Mouse (Mus musculus) T-cell, adult 2 months (primary cell): ENCODE measurements around the gene Shc1.
A peak's percentile ranks its signal among the peaks of the same experiment; 100 is the strongest.

ENCODE experiments used
- DNase-seq: peaks from one replicate; pipeline ENCODE4 v3.0.0; 2022; ENCODE audit warnings: low spot score

Gene Shc1

DNA sequence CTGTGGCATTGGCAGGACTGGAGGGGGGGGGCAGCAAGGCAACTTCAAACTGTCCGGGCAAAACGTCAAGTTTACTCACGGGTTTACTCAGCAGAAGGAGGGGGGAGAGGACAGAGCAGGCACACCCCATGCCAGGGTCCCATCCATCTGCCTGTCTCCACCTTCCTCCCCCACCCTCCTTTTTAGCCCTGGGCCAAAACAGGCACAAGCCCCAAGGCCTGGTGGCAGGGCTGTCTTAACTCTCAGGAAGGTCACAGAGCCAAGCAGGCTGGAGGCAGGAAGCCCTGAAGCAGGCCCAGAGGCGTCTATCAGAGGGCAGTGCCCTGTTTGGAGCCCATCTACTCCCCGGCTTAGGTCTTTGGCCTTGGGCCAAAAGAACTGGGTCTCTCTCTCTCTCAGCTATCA, 28.1 kb upstream of the Shc1 start:
- DNase-seq, result no peak

- no peak for DNase-seq
These were observed 27.3 kb upstream of the Shc1 start for GRCm38 (mm10) chr3:89390699-89391662.

- DNase-seq, result no peak
These were observed 26.4 kb upstream of the Shc1 start for GRCm38 (mm10) chr3:89391663-89392511.

DNA sequence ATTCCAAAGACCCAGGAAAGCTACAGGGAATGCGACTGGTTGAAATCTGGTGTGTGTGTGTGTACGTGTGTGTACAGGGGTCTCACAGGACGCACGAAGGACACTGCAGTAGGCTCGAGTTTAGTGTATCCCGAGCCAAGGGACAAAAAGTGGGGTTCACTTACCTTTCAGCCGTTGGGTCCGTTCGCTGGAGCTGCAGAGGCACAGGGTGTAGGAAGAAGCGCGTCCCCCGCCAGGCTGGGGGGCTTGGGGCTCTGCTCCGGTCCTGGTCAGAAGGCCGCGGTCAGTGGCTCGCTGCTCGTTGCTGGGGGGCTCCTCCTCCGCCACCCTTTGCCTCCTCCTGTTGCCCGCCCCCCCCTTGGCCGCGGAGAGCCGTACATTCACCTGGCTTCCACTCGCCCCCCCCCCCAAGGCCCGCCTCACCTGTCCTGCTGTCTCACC, 25.4 kb upstream of the Shc1 start:
- DNase-seq, result no peak

- peak; percentile 86 for DNase-seq
These were observed 24.6 kb upstream of the Shc1 start for GRCm38 (mm10) chr3:89393605-89394004.

- DNase-seq, result peak; percentile 45
These were observed 24.0 kb upstream of the Shc1 start, which contains the start of gene Zbtb7b for GRCm38 (mm10) chr3:89394006-89394893. Gene Zbtb7b (minus strand): TSS chr3:89394776.

DNA sequence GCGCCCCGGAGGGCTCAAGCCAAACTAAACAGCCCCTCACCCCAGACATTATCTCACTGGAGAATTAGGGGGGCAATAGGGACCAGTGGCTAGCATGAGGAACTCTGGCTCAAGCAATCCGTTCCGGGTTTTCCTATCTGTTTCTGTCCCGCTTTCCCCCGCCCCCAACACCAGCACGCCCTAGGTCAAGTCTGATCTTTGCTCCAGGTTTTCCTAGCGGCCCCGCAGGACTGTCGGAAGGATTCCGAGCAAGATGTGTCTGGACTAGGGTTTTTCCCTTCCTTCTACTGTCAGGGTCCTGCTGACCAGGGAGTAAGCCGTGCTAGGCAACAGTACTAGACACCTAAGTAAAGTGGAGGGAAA, 23.4 kb upstream of the Shc1 start:
- no peak for DNase-seq

GRCm38 (mm10) chr3:89395419-89395805, 22.8 kb upstream of the Shc1 start:
- DNase-seq, result no peak

DNA sequence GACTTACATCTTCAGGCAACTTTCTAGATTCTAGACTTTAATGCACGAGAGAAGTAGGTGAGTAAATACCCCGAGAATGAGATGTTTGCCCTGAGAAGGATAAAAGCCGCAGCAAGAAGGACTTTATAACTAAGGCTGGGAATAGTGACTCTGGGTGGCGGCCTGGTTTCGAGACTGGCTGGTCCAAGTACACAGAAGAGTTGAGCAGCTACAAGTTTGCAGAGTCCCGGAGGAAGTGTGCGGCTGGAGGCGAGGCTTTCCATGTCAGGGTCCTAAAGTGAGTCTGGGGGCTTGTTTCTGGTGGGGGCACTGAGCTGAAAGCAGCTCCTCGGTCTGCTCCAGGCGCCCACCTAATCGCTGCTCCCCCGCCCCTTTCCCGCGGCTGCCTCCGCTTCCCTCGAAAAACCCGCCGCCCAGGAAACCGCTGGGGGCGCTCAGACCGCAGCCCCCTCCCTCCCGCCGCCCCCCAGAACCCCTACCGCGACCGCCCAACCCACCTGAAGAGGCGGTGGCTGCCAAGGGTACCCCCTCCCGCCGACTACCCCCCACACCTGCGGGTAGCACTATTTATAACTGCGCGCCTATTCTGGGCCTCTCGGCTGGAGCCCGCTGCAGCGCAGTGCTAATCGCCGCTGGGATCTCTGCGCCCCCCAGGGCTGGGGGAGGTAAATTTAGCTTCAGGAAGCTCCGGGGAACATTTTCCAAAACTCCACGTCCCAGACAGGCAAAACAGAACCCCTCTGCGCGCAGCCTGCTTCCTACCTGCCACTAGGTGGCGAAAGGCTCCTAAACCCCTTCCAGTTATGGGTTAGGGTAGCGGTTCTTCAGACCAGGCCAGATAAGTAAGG, 22.2 kb upstream of the Shc1 start:
- DNase-seq, result peak; percentile 48

DNA sequence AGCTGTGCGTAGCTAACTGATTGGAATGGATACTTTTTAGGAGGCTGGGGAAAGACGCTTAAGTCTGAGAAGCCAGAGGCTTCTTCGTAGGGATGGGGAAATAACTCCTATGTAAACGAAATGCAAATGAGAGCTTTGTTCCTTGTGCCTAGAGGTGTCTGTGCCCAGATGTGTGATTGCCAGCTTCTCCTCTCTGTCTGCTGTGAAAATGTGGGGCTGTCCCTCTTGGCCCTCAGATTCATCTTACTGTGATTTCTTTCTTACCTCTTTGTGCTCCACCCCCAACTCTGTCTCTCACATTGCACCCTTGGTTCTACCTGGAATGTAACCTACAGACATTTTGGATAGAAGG, 21.6 kb upstream of the Shc1 start:
- no peak for DNase-seq

DNA sequence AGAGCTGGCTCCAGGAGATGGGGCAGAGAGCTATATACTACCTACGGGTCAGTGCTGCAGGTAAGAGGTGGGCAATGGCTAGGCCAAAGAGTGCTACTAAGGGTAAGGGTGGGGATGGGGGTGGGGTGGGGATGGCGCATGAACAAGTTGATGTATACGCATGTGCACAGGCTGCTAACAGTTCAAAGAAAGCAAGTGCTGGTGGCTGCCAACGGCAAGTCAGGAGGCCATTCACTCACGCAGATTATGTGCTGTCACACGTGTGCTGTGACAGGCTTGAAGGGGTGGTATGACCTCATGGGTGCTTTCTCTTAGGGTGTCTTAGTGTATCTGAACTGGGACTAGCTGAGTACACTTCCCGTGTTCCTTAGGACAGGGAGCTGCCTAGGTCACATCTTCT, 16.9 kb upstream of the Shc1 start:
- DNase-seq, result no peak

GRCm38 (mm10) chr3:89402693-89403092, 15.6 kb upstream of the Shc1 start, which contains the start of gene Lenep:
Gene Lenep (minus strand): TSS chr3:89402793.
- no peak for DNase-seq

- no peak for DNase-seq
These were observed 11.4 kb upstream of the Shc1 start for GRCm38 (mm10) chr3:89406887-89407286.

GRCm38 (mm10) chr3:89408448-89408847, 9.8 kb upstream of the Shc1 start:
- no peak for DNase-seq

DNA sequence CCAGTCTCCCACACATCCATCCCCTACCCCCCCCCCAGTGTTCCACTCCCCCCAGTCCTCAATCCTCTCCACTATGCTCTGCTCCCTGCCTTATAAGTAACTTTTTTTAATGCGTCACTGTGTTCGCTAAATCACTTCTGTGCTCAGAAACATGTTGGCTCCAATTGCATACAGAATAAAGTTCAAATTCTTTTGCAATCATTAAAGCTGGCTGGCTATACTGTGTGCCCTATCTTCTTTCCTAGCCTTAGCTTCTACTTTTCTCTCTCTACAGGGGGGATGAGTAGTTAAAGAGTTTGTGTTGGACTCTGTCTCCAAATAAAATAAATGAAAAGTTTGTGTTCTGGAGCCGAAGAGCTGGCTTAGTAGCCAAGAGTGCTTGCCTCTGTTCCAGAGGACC, 8.5 kb upstream of the Shc1 start:
- DNase-seq, result no peak

DNA sequence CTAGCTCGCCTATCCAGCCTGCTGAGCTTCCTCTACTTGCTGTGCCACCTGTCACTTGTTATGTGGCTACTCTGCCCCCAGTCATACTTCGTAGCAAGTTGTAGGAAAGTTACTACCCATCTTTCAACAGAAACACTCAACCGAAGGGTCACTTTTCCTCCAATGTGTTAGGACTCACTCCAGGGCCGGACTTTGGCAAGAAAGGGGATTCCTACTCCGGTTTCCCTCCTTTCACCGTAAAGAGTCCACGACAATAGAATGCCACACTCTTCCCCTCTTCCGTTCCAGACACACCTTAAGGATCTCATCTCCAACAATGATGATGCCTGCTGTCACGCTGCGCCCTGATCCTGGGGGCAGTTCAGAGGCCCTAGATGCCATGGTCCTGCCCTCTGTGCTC, 7.4 kb upstream of the Shc1 start:
- DNase-seq, result no peak

DNA sequence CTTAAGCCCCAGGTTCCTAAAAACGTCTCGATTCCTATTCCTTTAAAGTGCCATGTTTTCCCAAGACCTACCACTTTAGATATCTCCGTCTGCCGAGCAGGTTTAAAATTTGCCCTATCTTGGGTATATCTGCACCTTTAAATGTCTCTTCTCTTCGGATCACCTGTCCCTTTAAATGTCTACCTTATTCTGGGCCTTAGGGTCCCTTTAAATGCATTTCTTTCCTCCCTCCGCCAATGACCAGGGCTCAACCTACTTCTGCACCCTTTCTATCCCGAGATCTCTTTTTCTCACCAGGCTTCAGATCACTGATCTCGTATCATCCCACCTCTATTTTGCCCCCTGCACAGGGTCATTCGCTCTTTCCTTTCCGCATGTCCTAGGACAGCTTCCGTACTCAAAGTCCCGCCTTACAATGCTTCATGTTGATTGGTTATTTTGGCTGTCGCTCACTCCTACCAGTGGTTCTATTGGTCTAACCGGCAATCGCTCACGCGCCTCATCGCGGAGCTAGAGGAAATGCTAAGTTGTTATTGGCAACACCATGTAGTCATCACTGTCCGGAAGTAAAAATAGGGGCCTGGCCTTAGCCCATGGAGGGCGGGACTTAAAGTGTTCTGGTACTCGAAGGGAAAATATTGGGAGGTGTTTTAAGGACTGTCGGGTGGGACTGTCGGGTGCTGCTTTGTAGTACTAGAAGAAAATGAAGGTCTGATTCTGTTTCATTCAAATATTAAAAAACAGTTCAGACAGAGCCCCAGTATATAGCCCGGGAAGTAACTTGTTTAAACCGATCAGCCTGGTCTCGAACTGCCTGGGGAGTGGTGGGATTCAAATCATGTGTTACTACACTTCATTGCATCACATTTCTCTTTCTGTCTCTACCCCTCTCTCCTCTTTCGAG, 6.5 kb upstream of the Shc1 start, which contains the start of gene Flad1:
Gene Flad1, minus strand, starts transcription at position 381 of the 904 bp plus-strand sequence.
- peak; percentile 98 for DNase-seq

GRCm38 (mm10) chr3:89416158-89416557, 2.1 kb upstream of the Shc1 start:
- DNase-seq, result no peak

- no peak for DNase-seq
These were observed 1.1 kb upstream of the Shc1 start for GRCm38 (mm10) chr3:89417131-89417530.

- no peak for DNase-seq
These were observed 438 bp upstream of the Shc1 start for GRCm38 (mm10) chr3:89417840-89418169.
